In the genomic region with DNA sequence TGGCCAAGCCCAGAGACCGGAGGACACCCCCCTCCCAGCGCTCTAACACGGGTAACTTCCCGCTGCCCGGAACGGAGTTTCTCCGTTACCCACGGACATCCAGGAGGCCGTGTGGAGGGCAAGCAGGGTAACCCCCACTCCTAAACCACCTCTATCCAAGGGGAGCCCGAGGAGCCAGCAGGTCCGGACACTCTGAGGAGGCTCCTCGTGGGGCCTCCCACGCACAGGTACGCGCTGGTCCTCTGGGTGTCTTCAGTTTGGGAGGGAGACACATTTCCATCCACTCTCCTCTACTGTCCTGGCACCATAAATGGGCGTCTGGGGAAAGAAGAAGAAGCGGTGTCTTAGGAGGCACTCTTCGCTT, we compare ENCODE assay signal across 8 mouse cellular contexts.
DNase-seq lines count a peak whose midpoint lies in the region; ATAC-seq and TF ChIP-seq lines count a peak whose summit lies in the region.

No protein-coding gene starts in this region.

- ATAC-seq in megakaryocyte, adult 5-6 weeks (ENCODE audit: poor library complexity, severe bottlenecking) = no peak
- no peak for ATAC-seq in liver, embryonic 16.5 days (ENCODE audit: low read depth)

- H3K4me1 ChIP-seq in cerebellum, adult 2 months (ENCODE audit: control insufficient read depth, insufficient read depth, low read length) = peaks cover 56% of the 10 kb centered on the region
- H3K4me1 ChIP-seq in megakaryocyte, embryonic 14.5 days = peaks cover 12% of the 10 kb centered on the region
- no peaks in the 10 kb centered on the region for H3K4me1 ChIP-seq in liver, embryonic 16.5 days (ENCODE audit: control insufficient read depth, low read depth, low read length)

- no peak for TF ChIP-seq CTCF in cerebellum, adult 2 months (IDR thresholded peaks at IDR 0.05; ENCODE audit: borderline replicate concordance, insufficient read depth, low read depth, low read length)

- WGBS in cerebellum, adult 2 months = 4% methylated on average over 18 of the region's 18 CpGs
- 3% methylated on average over 18 of the region's 18 CpGs for WGBS in liver, embryonic 16.5 days (ENCODE audit: insufficient replicate concordance)

- H3K36me3 ChIP-seq in megakaryocyte, embryonic 14.5 days (replicated peaks; ENCODE audit: low read length) = no peaks in the 10 kb centered on the region
- no peaks in the 10 kb centered on the region for H3K36me3 ChIP-seq in liver, embryonic 16.5 days (ENCODE audit: control insufficient read depth, insufficient read depth)

- peak overlapping the region; percentile 50 for H3K4me2 ChIP-seq in liver, embryonic 16.5 days (ENCODE audit: low read depth, low read length)

- H3K27ac ChIP-seq in cerebellum, adult 2 months (ENCODE audit: insufficient read depth, low read length) = peak overlapping the region; percentile 96
- no peak overlapping the region for H3K27ac ChIP-seq in liver, embryonic 16.5 days (ENCODE audit: low read length)

- no peak for TF ChIP-seq POLR2A in cerebellum, adult 2 months (IDR thresholded peaks at IDR 0.05; ENCODE audit: borderline replicate concordance, insufficient read depth, low read length)

- DNase-seq in cerebellum, adult 2 months = no peak
- DNase-seq in cerebellum, postnatal 36 days = no peak
- DNase-seq in Muller cell, postnatal 12 days (ENCODE audit: inconsistent ontology term) = no peak
- no peak for DNase-seq in gastrocnemius, adult 8-10 months (ENCODE audit: low spot score in 2 of 2)
- DNase-seq in adrenal gland, postnatal 14 days = no peak

- H3K4me3 ChIP-seq in cerebellum, adult 2 months (replicated peaks; ENCODE audit: insufficient read depth, low read depth, low read length) = peak overlapping the region; percentile 86
- H3K4me3 ChIP-seq in megakaryocyte, embryonic 14.5 days (replicated peaks) = peak overlapping the region; percentile 69
- peak overlapping the region; percentile 34 for H3K4me3 ChIP-seq in liver, embryonic 16.5 days (ENCODE audit: low read depth, low read length)

- H3K27me3 ChIP-seq in cerebellum, adult 2 months (ENCODE audit: control insufficient read depth, insufficient read depth, low read length) = no peaks in the 10 kb centered on the region
- H3K27me3 ChIP-seq in megakaryocyte, embryonic 14.5 days (replicated peaks) = peaks cover 81% of the 10 kb centered on the region
- H3K27me3 ChIP-seq in liver, embryonic 16.5 days (ENCODE audit: control insufficient read depth, insufficient read depth, low read depth, low read length) = peaks cover 38% of the 10 kb centered on the region

- no peak overlapping the region for H3K9ac ChIP-seq in liver, embryonic 16.5 days (ENCODE audit: low read depth, low read length)

- H3K9me3 ChIP-seq in megakaryocyte, embryonic 14.5 days = peaks cover 16% of the 10 kb centered on the region
- H3K9me3 ChIP-seq in liver, embryonic 16.5 days (replicated peaks; ENCODE audit: control insufficient read depth, low read length) = no peaks in the 10 kb centered on the region

Comparison
In these comparisons a context has a peak if more than half of its experiments do, and no peak if none do; other contexts are left out.
1. H3K4me3 ChIP-seq: peak in every context shown above with its lines; median percentile 86 in cerebellum, adult 2 months; 69 in megakaryocyte, embryonic 14.5 days; 34 in liver, embryonic 16.5 days.